Mouse (Mus musculus): ENCODE data around the gene Igsf21.

DNA sequence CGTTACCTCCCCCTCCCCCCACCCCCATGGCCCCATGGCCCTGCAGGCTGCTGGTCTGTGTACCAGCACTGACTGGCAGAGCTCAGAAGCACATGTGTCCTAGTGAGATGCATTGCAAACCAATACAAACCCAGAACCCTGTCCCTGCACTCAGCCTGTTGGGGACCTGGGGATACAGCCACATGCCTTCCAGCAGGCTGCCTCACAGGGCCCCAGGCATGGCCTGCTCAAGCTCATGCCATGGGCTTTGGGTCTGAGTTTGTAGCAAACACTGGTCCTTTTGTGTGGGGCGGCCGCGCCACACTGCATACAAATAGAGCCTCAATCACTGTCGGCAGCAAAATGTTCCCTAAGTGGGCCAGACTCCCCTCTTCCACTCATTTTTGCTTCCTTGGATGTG, 28.2 kb downstream of the Igsf21 start:
- TF ChIP-seq TAL1 (IDR thresholded peaks at IDR 0.05; ENCODE audit: low read length), result no peak
- no peak for TF ChIP-seq GATA1 (IDR thresholded peaks at IDR 0.05; ENCODE audit: low read length)
